Mouse (Mus musculus): ENCODE measurements at regions not wholly inside any gene's neighbourhood (a gene's known extent, or its start where the extent isn't known, plus 50 kb on each side); places are given as distances from the start of the nearest gene placed in this dataset.

GRCm38 (mm10) chr10:100922976-100923375 lies 332.7 kb downstream of the 1700017N19Rik start:
- no peak for DNase-seq (ENCODE audit: low spot score)

DNA sequence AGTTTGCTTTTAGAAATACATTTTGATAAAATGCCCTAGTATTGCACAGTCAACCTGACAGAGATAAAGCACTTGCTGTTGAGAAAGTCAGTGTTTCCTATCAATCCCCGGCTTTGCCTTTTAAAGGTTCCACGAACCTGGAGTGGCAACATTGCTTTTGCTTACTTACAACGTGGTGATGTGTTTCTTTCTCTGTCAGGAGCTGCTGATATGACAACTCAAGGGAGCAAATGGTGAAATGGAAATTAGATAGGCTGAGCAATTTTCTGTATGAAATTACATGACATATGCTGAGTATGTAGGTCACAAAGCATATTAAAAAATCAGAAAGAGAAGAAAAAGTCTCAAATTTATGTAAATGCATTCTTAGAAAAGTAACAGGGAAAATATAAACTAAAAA lies 336.8 kb downstream of the 1700017N19Rik start:
- no peak for DNase-seq (ENCODE audit: low spot score)

- DNase-seq (ENCODE audit: low spot score) = no peak
Measured at GRCm38 (mm10) chr10:100931739-100932138, 341.5 kb downstream of the 1700017N19Rik start.

- no peak for DNase-seq (ENCODE audit: low spot score)
Measured at GRCm38 (mm10) chr10:100958371-100958770, 368.1 kb downstream of the 1700017N19Rik start.

DNA sequence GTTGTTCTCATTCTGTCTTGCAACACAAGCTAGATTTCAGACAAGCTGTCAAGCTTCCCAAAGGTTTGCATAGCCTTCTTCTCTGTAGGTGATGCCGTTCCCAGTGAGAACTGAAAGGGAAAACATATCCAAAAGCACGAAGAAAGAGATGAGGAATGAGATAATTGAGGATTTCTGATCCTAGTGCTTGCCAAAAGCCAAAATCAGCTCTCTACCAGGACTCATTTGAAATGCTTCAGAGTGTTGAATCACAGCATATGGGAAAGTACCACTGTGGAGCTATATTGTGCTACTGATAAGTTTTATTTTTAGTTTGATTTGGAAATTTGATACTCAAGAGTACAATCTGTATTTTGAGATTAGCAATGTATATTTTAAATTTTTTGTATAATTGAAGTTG lies 413.2 kb downstream of the 1700017N19Rik start:
- DNase-seq (ENCODE audit: low spot score) = no peak

GRCm38 (mm10) chr10:101004687-101005086 lies 414.4 kb downstream of the 1700017N19Rik start:
- DNase-seq (ENCODE audit: low spot score) = no peak

DNA sequence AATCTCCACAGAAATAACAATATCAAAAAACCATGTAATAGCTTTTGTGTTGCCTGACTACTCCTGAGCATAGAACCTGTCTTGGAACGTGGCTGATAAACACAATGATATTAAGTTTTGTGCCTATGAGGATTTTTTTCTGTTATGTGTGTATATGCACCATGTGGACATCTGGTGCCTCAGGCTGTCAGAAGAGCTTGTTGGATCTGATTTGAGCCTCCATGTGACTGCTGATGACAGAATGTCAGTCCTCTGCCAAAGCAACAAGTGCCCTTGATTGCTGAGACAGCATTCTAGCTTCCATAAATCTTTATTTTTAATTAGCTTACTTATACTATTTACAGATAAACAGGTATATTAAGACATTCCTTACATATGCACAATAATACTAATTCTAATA lies 425.1 kb downstream of the 1700017N19Rik start:
- DNase-seq (ENCODE audit: low spot score) = no peak

- DNase-seq (ENCODE audit: low spot score) = no peak
Measured at GRCm38 (mm10) chr10:101038630-101039029, 448.3 kb downstream of the 1700017N19Rik start.

DNA sequence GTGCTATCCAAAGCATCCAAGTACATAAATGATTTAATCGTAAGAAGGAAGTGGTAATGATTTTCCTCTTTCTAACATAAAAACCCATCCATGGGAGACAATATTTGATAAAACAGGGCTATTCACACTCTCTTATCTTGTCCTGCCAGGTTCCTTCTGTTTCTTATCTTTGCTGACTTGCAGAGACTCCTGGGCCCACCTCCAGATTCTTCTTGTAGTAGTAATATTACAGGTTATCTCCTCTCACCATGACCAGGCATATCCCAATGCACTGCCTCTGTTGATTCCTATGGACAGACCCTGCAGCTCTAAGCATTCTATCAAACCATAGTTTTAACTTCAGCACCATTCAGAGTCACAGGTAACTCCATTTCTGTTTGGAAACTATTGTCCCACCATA lies 448.8 kb downstream of the 1700017N19Rik start:
- no peak for DNase-seq (ENCODE audit: low spot score)
